Mouse (Mus musculus) gastrocnemius, postnatal 25 days (tissue): ENCODE results near the gene Scube1. TPM values are rescaled to one million over a fixed set of nuclear protein-coding genes. Genes with fewer than 3 reads are reported as not detected.
A peak's percentile ranks its signal among the peaks of the same experiment; 100 is the strongest.

Experiments
- DNase-seq: peaks from one replicate; pipeline ENCODE4 v3.0.0; 2022
- total RNA-seq, 2 experiments: library from RNA; stranded (reverse); gene quantifications; 1 replicate in 1 of 2; 2 replicates in 1 of 2; pipeline ENCODE4 v1.2.3; 2021

Scube1 gene
- total RNA-seq, 2 experiments from 2014 or later = 0.32 to 0.67 TPM

DNA sequence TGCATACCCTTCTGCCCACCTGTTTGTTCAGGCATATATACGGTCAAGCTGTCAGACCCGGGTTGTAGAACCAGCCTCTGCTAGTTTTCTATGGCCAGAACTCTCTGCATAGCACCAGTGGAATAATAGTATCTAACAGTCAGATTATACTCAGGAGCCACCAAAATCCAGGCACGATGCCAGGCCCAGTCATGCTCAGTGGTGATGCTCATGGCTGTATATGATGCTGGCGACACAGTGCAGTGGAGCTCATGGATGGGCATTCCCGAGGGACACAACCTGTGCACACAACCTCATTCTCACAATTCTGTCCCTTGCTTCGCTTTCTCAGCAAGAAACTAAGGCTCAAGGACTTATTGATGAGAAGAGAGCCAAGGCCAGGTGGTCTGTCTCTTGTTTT lies 58.8 kb downstream of the Scube1 start:
- no peak for DNase-seq

DNA sequence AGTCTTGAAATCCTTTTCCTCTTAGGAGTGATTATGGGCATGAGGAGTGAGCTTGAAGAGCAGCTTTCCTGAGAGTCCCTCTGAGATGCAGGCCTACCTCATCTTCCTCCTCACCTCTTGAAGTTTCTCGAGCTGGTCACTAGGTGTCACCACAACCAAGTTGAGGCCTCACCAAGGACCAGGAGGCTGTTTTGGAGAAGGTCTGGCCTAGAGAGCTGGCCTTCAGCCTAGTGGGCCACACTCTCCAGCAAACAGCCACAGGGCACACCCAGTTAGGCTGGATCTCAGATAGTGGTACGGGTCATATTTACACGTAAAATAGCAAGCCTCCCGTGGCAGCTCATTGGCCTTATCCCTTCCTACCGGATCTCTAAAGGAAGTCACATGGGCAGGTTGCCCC lies 60.1 kb downstream of the Scube1 start:
- DNase-seq = peak; percentile 58

DNA sequence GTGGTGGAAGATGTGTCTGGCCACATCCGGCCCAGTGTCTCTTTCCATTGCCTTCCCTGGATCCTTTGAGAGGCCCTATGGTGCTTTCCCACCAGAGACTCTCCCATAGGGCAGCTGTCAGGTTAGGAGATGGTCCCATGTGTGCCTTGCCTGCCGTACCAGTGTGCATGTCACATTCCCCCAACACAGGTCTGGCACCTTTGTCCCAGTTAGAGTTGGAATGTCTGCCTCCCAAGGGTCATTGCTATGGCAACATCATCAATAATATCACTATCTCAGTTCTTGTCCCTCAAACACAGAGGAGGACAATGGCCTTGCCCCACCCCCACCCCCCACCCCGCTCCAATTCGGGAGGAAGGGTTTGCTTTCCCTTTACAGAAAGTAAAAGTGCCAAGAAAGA lies 61.8 kb downstream of the Scube1 start:
- DNase-seq = no peak

DNA sequence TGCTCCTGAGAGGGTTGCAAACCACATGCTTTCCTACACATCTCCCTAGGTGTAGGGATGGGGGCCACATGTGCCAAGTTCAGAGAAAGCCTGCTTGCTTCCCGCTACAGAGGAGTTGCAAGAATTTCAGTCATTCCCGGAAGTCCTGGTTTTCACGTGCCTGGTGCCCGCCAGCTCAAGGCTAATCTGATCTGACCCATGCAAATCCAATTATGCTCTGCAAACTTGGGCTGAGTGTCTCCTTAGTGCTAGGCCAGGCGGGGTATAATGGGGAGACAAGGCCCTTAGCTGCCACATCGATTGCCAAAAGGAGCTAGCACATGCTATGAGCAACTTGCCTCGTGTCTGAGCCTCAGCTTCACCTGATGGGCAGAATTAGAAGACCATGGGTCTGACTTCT lies 62.7 kb downstream of the Scube1 start:
- no peak for DNase-seq

DNA sequence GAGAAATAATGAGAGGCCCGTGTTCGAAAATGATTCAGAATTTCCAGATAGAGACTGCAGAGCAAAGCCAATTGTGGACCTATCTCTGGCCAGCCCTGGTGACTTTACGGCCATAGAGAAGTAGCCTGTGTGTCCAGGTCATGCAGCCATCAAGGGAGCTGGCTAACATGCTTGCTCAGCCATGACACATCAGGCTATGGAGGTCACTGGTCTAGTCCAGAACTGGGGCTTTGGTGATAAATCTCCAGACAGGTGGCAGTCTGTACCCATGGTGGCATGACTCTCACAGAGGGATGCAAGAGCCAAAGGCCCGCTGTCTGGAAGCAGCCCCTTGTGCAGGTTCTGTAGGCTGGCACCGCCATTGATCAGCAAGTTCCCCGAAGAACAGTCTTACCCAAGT lies 82.3 kb downstream of the Scube1 start:
- no peak for DNase-seq

DNA sequence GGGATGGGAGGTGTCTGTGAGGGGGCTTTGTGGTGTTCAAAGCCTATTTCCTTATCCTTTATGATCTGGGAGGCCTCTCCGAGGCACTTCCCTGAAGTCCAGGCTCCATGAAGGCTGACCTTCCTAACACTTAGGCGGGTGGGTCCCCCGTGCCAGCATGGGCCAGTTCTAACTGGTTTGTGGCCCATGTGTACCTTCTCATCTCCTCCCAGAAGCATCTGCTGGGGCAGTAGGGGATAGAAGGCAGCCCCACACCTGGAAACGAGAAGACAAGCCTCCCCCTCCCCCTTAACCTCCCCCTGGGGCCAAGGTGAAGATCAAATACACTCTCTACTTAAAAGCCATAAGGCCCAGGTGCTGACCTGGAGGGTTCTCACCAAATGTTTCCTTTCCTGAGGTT lies 84.6 kb downstream of the Scube1 start:
- DNase-seq = no peak

DNA sequence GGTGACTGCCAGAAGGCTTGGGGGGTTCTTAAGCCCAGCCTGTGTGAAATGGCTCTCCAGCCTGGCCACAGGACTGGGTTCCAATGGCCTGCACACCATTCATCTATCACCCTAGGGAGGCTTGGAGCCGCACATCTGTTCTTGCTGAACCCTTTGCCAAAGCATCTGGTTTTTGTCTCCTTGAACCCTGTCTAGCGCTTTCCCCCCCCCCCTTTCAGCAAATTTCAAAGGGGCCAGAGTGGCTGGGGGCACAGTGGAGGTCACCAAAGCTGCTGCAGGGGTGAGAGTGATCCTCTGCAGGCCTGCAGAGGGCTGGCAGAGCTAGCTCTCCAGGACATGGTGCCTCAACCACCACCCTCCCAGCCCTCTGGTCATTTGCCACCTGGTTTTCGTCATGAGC lies 85.7 kb downstream of the Scube1 start:
- no peak for DNase-seq

DNA sequence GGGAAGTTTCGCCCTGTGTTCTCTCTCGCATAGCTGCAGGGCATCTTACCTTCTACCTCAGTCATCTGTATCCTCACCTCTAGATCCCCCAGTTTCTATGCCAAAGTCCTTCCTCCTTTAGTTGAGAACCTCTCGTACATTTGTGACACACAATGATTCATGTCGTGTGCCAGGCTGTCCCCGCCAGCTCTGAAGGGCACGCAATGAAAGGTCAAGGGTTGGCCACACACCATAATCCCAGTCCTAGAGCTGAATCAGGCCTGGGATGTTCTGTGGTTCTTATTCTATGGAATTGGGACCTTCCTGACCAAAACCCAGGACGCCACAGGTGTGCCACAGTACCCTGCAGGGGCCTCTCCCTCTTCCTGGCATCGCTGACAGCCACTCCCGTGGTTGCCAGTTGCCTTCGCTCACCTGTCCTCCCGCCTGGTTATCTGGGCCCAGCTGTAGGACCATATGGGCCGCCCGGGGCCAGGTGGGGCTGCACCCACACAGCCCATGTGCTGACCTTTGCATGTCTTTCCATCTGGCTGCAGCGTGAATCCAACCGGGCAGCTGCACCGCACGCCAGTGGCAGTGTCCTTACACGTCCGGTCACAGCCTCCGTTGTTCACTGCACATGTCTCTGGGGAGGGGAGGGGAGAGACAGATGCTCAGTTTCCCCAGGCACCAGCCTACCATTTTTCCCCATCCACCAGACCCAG lies 86.5 kb downstream of the Scube1 start:
- DNase-seq = peak; percentile 30

DNA sequence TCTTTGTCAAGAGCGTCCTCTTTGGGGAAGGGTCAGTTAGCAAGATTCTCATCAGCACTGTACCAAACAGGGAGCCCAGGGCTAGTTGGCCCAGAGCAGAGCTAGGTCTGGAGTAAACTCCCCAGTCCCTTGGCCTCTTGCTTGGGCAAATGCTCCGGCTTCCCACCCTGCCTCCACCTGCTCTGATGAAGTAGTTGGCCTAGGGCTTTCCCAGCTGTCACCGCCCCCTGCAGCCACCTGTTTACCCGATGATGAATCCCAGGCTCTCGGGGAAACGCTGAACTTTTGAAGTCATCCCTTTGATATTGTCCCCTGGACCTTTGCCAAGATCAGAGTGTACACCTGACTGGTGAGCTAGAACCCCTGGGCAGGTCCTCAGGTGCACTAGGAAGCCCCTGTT lies 88.1 kb downstream of the Scube1 start:
- DNase-seq = no peak

DNA sequence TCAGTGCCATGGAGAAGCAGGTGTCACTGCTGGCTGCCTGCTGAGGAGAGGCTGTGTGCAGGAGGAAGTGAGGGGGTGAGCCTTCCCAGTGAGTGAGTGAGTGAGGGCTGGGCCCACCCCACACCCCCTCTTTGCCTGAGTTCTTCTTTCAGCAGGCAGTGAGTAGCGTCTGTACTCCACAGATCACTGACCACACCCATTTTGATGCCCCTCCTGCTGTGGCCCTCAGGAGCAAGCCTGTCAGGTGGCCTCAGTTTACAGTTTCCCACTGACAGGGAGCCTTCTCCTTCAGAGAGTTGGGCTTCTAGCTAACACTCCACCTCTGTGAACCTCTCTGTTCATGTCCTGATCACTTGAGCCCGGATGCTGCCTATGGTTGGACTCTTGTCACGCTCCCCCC lies 89.6 kb downstream of the Scube1 start:
- DNase-seq = no peak

DNA sequence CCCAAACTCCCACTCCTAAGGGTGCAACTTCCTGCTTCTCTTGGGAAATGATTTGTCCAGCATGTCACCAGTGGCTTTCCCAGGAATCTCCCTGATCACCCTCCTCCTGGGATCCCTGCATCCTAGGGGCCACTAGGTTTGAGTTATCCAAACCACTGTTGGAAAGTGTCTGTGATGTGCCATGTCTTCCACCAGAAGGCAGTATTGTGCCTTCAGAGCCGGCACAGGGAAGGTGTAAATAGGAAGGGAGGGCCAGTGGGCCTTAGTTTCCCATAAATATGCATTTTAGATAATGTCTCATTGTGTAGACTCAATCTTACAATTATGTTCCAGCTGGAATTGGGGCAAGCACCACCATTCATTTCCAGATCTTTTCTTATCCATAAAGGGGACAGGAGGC lies 90.7 kb downstream of the Scube1 start:
- no peak for DNase-seq

DNA sequence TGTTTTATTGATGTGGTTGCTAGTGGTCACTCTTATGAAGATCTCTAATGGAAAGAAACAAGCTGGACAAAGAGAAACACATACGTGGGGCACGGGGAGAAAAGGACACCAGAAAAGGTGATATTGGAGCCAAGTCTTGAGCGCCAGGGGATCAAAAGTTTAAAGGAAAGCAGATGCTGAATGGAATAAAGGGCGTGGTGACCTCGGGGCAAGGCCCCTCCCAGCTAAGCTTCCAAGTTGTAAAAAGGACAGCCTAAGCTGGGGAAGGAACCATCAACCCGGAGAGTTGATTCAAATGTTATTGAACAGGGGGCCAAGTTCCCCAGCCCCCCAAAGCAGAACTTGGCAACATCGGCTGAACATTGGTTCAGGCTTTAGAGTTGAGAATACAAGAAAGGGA lies 93.8 kb downstream of the Scube1 start:
- no peak for DNase-seq

DNA sequence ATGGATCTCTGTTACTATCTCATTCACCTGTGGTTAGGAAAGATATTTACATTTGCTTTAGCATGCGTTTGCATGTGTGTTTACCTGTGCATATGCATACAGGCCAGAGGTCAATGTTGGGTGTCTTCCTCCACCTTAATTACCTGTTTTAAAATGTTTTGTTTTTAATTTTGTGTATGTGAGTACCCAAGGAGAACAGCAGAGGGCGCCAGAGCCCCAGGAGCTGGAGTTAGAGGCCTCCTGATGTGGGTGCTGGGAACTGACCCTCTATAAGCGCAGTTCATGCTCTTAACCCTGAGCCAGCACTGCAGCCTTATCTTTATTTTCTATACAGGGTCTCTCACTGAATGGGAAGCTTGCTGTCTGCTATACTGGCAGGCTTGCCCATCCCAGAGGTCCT lies 95.1 kb downstream of the Scube1 start:
- DNase-seq = no peak

DNA sequence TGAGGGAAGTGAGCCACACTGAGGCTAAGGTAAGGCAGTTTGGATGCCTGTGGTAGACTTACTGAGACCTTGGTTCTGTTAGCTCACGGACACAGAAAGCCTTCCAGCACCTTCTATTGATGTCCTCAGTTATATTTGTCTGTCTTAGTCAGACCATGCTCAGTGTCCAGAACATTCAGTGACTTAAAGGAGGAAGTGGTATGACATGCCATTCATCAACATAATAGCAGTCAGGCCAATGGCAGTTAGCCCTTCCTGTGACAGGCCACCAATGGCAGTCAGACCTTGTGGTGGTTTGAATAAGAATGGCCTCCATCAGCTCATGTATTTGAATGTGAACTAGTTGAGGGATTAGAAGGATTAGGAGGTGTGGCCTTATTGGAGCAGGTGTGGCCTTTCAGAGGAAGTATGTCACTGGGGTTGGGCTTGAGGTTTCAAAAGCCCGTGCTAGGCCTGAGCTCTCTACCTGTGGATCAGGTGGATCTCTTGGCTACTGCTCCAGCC lies 98.6 kb downstream of the Scube1 start:
- no peak for DNase-seq

DNA sequence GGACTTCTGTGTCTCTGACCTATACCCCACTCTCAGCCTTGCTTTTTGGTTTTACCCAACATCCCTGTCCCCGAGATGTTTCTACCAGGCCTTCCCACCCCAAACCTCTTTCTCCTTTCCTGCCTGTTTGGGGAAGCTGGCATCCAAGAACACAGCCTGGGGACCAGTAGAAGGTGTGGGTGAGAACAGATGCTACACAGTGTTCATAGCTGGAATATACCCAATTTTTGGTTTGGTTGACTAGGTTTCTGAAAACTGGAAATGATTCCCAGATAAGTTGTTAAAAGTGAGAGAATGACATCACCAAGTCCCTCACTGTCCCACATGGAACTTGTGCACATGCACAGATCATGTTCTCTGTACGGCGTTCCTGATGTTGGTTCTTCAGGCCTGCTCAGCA lies 109.6 kb downstream of the Scube1 start:
- no peak for DNase-seq

DNA sequence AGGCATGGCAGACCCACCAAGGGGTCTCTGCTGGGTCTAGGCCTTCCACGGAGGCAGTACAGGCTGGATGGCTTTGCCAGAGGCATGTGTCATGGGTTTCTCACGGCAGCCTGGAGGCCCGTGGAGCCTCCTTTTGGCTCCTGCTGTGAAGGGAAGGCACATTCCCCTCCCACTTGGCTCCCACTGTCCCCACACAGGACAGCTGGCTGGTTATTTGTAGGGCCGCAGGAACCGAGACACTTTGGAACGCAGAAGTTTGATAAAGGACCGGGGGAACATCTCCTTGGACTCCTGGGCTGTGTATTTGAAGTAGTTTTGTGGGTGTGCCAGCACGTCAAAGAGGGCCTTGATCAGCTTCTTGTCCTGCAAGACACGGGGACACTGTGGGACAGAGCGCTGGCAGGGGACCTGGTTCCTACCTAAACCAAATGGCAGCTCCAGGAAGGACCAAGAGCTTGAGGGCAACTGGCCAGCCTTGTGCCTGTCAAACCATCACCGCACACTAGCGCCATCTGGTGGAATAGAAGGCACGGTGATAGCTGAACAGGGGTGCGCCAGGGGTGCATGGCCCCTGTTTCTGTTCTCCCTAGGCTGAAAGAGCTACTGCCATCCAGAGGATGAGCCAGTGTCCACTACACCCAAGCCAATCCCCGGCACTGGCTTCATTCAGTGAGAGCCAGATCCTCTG lies 117.6 kb downstream of the Scube1 start:
- DNase-seq = peak; percentile 58

DNA sequence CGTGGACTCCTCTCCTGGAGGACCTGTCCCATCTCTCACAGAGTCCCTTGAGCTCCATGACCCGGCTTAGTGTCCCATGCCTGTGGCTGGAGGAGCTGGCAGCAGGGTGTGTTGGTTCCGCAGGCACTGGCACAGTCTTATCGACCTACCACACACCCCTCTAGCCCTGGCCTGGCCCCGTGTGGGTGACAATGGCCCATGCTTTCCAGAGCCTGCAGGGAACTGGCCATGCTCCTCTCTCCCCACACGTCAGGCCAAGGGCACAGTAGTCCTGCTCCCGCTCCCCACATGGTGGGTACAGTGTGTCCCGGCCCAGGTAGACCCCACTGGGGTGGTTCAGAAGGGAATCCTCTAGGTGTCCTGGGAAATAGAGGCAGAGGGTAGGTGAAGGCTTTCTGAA lies 118.1 kb downstream of the Scube1 start:
- no peak for DNase-seq

DNA sequence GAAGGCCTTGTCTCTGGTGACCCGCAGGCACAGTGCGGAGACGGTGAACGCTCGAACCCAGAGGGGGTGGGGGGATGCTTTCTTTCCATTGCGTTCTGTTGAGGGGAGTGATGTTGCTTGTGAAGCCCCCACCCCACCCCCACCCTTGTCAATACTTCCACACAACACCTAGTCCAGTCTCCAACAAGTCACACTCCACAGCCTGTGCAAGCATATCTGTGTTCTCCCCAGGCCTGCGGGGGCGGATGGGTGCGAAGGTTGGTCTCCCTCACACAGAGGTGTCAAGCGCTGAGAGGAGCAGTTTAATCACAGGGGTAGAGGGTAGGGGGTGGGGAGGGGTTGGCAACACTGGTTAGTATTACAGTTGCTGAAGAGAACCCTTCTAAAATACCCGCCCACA lies 118.6 kb downstream of the Scube1 start:
- no peak for DNase-seq

DNA sequence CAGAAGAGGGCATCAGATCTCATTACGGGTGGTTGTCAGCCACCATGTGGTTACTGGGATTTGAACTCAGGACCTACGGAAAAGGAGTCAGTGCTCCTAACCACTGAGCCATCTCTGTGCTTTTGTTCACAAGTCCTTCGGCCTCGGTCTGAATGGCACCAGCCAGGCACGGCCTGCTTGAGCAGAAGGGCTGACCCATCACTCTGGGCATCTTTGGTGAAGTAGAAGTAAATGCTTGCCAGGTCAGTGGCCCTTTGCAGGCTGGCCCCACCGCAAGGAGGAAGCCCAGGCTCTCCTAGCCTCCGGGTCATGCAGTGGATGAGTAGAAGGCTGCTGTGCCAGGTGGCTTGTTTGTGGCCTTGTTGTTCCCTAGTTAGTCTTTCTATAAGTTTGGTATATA lies 121.4 kb downstream of the Scube1 start:
- no peak for DNase-seq

DNA sequence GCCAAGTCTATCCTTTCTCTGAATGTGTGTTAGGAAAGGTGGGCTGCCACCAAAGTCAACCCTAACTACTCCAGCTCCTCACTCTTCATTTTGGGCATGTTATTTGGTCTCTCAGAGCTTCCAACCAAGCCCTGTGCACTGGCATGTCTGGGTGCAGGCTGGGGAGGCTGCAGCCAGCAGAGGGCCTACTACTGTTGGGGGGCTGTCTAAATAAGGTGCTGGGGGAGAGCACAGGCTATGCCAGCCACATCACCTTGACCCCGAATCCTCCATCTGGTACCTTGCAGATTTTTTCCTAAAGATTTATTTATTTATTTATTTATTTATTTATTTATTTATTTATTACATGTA lies 121.8 kb downstream of the Scube1 start:
- DNase-seq = no peak

DNA sequence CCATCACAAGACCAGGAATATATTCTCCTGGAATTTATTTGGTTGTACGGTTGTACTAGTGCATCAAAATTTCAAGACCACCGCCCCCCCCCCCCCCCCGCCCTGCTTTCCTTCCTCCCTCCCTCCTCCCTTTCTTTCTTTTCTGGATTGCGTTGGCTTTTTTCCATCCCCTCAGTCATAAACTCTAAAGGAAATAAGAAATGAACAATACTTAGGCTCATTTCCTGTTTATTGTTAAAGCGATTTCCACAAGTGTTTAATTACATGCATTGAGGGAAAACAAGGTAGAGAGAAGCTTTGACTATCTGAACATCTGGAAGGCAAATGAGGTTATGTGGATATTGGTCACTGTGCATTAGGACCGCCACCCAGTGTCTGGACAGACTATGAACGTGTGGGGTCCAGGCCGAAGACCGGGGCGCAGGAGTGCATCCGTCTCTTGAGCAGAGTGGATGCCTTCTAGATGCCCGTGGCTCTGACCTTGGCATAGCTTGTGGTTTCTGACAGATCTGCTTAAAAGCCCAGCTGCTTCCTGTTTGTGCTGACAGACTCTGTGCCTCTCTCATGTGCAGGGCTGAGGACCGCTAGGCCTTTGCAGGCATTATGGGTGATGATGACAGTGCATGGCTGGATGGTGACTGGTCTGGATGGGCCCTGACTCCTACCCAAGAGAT lies 122.3 kb downstream of the Scube1 start:
- peak; percentile 45 for DNase-seq

DNA sequence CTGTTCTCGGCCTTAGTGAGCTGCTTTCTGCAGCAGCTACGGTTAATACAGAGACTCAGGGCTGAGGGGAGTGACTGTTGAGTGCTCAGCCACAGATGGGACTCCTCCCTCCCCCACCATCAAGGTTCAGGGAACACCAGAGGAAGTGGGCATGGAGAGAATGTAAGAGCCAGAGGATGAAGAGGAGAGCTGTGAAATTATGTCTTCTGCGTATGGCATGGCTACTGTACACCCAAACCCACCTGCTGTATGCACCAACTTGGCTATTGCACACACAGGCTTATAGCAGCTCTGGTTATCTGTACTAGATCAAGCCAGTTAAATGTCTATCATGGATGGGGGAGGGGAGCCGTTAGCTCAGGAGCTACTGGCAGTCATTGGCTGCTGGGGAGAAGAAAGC lies 123.6 kb downstream of the Scube1 start:
- DNase-seq = no peak

DNA sequence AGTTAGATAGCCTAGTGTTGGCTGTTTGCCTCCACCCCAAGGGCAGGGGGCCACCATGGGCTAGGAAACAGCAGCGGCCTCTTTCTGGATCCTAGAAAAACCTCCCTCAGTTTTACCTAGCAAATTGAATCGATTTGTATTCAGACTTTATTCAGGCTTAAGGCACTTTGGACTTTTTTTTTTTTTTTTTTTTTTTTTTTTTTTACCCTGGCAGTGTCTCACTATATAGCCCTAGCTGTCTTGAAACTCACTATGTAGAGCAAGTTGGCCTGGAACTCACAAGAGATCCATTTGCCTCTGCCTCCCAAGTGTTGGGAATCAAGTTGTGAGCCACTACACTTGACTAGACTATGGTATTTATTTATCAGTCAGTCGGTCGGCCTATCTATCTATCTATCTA lies 128.0 kb downstream of the Scube1 start:
- DNase-seq = no peak

DNA sequence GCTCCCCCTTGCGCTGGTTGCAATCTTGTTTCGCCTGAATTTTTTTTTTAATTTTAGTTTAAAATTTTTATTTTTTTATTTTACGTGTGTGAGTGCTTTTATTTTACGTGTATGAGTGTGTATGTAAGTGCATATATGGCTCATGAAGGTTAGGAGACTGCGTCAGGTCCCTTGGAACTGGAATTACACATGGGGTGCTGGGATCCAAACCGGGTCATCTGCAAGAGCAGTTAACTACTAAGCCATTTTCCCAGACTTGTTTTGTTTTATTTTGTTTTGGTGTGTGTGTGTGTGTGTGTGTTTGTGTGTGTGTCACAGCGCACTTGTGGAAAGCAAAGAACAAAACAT lies 129.5 kb downstream of the Scube1 start:
- DNase-seq = no peak
